Mouse (Mus musculus) midbrain, embryonic 11.5 days (tissue): ENCODE data around the gene Nlrp3. TPM values are rescaled to one million over a fixed set of nuclear protein-coding genes. Genes with fewer than 3 reads are reported as not detected.
"Not testable (repeated sequence)": the region's sequence is repeated elsewhere in the genome, so short reads cannot be mapped to it uniquely, and the experiment has no call there.

ENCODE experiments used
- ATAC-seq: fragments of 200-750 bp; cut with Nextera tagmentation; 2 replicates; pipeline ENCODE4 v1.8.0; 2017; ENCODE audit warnings: moderate TSS enrichment, moderate library complexity; ENCODE audit not compliant: low FRiP score
- DNase-seq: peaks from one replicate; pipeline ENCODE4 v3.0.0; 2015; ENCODE audit warnings: low spot score; ENCODE audit errors: missing footprints
- H3K27ac ChIP-seq: fragments of 300-500 bp; sonication (generic); 2 replicates; pipeline ENCODE4 v1.5.1; 2014; ENCODE audit warnings: low read depth, low read length
- H3K27me3 ChIP-seq: fragments of 300-500 bp; sonication (generic); 2 replicates; pipeline ENCODE4 v1.6.1; 2014; ENCODE audit warnings: mild to moderate bottlenecking, low read length, moderate library complexity, mixed read lengths; ENCODE audit not compliant: control insufficient read depth, insufficient read depth
- H3K36me3 ChIP-seq: fragments of 300-500 bp; sonication (generic); 2 replicates; pipeline ENCODE4 v1.6.1; 2014; ENCODE audit warnings: mild to moderate bottlenecking, low read length, moderate library complexity, mixed read lengths; ENCODE audit not compliant: control insufficient read depth, insufficient read depth
- H3K4me1 ChIP-seq: fragments of 300-500 bp; sonication (generic); 2 replicates; pipeline ENCODE4 v1.6.1; 2014; ENCODE audit warnings: low read length; ENCODE audit not compliant: control insufficient read depth, insufficient read depth
- H3K4me2 ChIP-seq: fragments of 300-500 bp; sonication (generic); 2 replicates; pipeline ENCODE4 v1.6.1; 2014; ENCODE audit warnings: mild to moderate bottlenecking, moderate library complexity
- H3K4me3 ChIP-seq: fragments of 300-500 bp; sonication (generic); 2 replicates; pipeline ENCODE4 v1.5.1; 2014; ENCODE audit warnings: low read depth, low read length
- H3K9ac ChIP-seq: fragments of 300-500 bp; sonication (generic); 2 replicates; pipeline ENCODE4 v1.6.1; 2014; ENCODE audit warnings: low read length
- H3K9me3 ChIP-seq: fragments of 300-500 bp; sonication (generic); 2 replicates; pipeline ENCODE4 v1.6.1; 2016; ENCODE audit warnings: low read length; ENCODE audit not compliant: control insufficient read depth
- WGBS: fragments of 180-500 bp; shearing (Covaris S2); extraction: QIAGEN DNeasy Blood & Tissue Kit; methylation state at CpG from one replicate; pipeline ENCODE4 v1.1.7; 2014; 5-methylcytosine and 5-hydroxymethylcytosine counted together
- polyA plus RNA-seq: library from polyadenylated mRNA; unstranded; fragments of >200 nt; fragmentation: Nextera tagmentation; extraction: Ambion mirVana; gene quantifications from 2 replicates; pipeline ENCODE4 v1.2.1, GENCODE M21; 2014

Nlrp3 gene
- polyA plus RNA-seq, 1 experiment from 2014 or later = not detected

GRCm38 (mm10) chr11:59544005-59544404, 2.6 kb downstream of the Nlrp3 start:
- H3K4me3 ChIP-seq = no peak overlapping the region
- H3K9me3 ChIP-seq = no peaks in the 10 kb centered on the region
- H3K4me2 ChIP-seq = no peak overlapping the region
- H3K9ac ChIP-seq = no peak overlapping the region
- no peaks in the 10 kb centered on the region for H3K4me1 ChIP-seq
- no peaks in the 10 kb centered on the region for H3K27me3 ChIP-seq
- 86% methylated on average over 9 of the region's 9 CpGs for WGBS
- DNase-seq (no peak), ATAC-seq (no peak)
- H3K27ac ChIP-seq = no peak overlapping the region
- H3K36me3 ChIP-seq = no peaks in the 10 kb centered on the region

- Histone ChIP-seq H3K4me2 (no peak overlapping the region), H3K36me3 (no peaks in the 10 kb centered on the region), H3K4me3 (no peak overlapping the region), H3K4me1 (no peaks in the 10 kb centered on the region), H3K27ac (no peak overlapping the region), H3K9me3 (no peaks in the 10 kb centered on the region), H3K9ac (no peak overlapping the region), H3K27me3 (no peaks in the 10 kb centered on the region)
- WGBS = 92% methylated on average over 11 of the region's 11 CpGs
- no peak for DNase-seq
- no peak for ATAC-seq
These were observed 12.8 kb downstream of the Nlrp3 start for GRCm38 (mm10) chr11:59554127-59554526.

- H3K4me2 ChIP-seq = no peak overlapping the region
- no peak overlapping the region for H3K4me3 ChIP-seq
- H3K9me3 ChIP-seq = no peaks in the 10 kb centered on the region
- H3K36me3 ChIP-seq = no peaks in the 10 kb centered on the region
- no peak overlapping the region for H3K27ac ChIP-seq
- H3K27me3 ChIP-seq = no peaks in the 10 kb centered on the region
- no peak for ATAC-seq
- WGBS = 79% methylated on average over 8 of the region's 8 CpGs
- no peaks in the 10 kb centered on the region for H3K4me1 ChIP-seq
- no peak for DNase-seq
- H3K9ac ChIP-seq = no peak overlapping the region
These were observed 13.2 kb downstream of the Nlrp3 start for GRCm38 (mm10) chr11:59554535-59554934.

- DNase-seq (no peak), ATAC-seq (no peak)
- no peaks in the 10 kb centered on the region for H3K4me1 ChIP-seq
- no peak overlapping the region for H3K27ac ChIP-seq
- H3K36me3 ChIP-seq = no peaks in the 10 kb centered on the region
- H3K4me3 ChIP-seq = no peak overlapping the region
- H3K4me2 ChIP-seq = no peak overlapping the region
- H3K9me3 ChIP-seq = no peaks in the 10 kb centered on the region
- H3K27me3 ChIP-seq = no peaks in the 10 kb centered on the region
- no peak overlapping the region for H3K9ac ChIP-seq
- WGBS = 73% methylated on average over 3 of the region's 3 CpGs
These were observed 19.5 kb downstream of the Nlrp3 start for GRCm38 (mm10) chr11:59560906-59561305.

GRCm38 (mm10) chr11:59562336-59562735, 21.0 kb downstream of the Nlrp3 start:
- WGBS = 91% methylated on average over 4 of the region's 4 CpGs
- ATAC-seq (no peak), DNase-seq (no peak)
- Histone ChIP-seq H3K4me3 (no peak overlapping the region), H3K27me3 (no peaks in the 10 kb centered on the region), H3K4me1 (no peaks in the 10 kb centered on the region), H3K4me2 (no peak overlapping the region), H3K9me3 (no peaks in the 10 kb centered on the region), H3K36me3 (no peaks in the 10 kb centered on the region), H3K27ac (no peak overlapping the region), H3K9ac (no peak overlapping the region)

- DNase-seq (no peak), ATAC-seq (no peak)
- Histone ChIP-seq H3K36me3 (no peaks in the 10 kb centered on the region), H3K4me1 (no peaks in the 10 kb centered on the region), H3K27me3 (no peaks in the 10 kb centered on the region), H3K4me2 (no peak overlapping the region), H3K9ac (no peak overlapping the region), H3K4me3 (no peak overlapping the region), H3K9me3 (no peaks in the 10 kb centered on the region), H3K27ac (no peak overlapping the region)
- WGBS = 78% methylated on average over 9 of the region's 9 CpGs
These were observed 21.5 kb downstream of the Nlrp3 start for GRCm38 (mm10) chr11:59562837-59563236.

- DNase-seq (no peak), ATAC-seq (no peak)
- Histone ChIP-seq H3K9ac (no peak overlapping the region), H3K27ac (no peak overlapping the region), H3K4me1 (no peaks in the 10 kb centered on the region), H3K9me3 (no peaks in the 10 kb centered on the region), H3K27me3 (no peaks in the 10 kb centered on the region), H3K4me2 (no peak overlapping the region), H3K36me3 (no peaks in the 10 kb centered on the region), H3K4me3 (no peak overlapping the region)
- 66% methylated on average over 3 of the region's 3 CpGs for WGBS
These were observed 27.9 kb downstream of the Nlrp3 start for GRCm38 (mm10) chr11:59569306-59569705.

- Histone ChIP-seq H3K27ac (no peak overlapping the region), H3K4me3 (no peak overlapping the region), H3K4me1 (no peaks in the 10 kb centered on the region), H3K9ac (no peak overlapping the region), H3K9me3 (no peaks in the 10 kb centered on the region), H3K27me3 (no peaks in the 10 kb centered on the region), H3K4me2 (no peak overlapping the region), H3K36me3 (no peaks in the 10 kb centered on the region)
- no peak for DNase-seq
- no peak for ATAC-seq
- 73% methylated on average over 9 of the region's 9 CpGs for WGBS
These were observed 34.4 kb downstream of the Nlrp3 start for GRCm38 (mm10) chr11:59575726-59576125.

- not testable (repeated sequence) for H3K4me2 ChIP-seq, H3K36me3 ChIP-seq, H3K4me1 ChIP-seq, ATAC-seq, H3K27me3 ChIP-seq, H3K27ac ChIP-seq, H3K4me3 ChIP-seq, DNase-seq, H3K9me3 ChIP-seq, H3K9ac ChIP-seq
These were observed 34.8 kb downstream of the Nlrp3 start, which contains the start of gene Olfr222 for GRCm38 (mm10) chr11:59576135-59576534. Gene Olfr222 (minus strand): TSS chr11:59576235.

- no peaks in the 10 kb centered on the region for H3K4me1 ChIP-seq
- H3K4me2 ChIP-seq = no peak overlapping the region
- no peaks in the 10 kb centered on the region for H3K27me3 ChIP-seq
- WGBS = 36% methylated on average over 6 of the region's 6 CpGs
- no peaks in the 10 kb centered on the region for H3K36me3 ChIP-seq
- H3K4me3 ChIP-seq = no peak overlapping the region
- H3K9me3 ChIP-seq = no peaks in the 10 kb centered on the region
- no peak overlapping the region for H3K27ac ChIP-seq
- H3K9ac ChIP-seq = no peak overlapping the region
- ATAC-seq = no peak
- DNase-seq = no peak
These were observed 43.2 kb downstream of the Nlrp3 start for GRCm38 (mm10) chr11:59584539-59584938.
